Mouse (Mus musculus) v-Abl transformed pro-B cells (cell line): ENCODE measurements around the gene Etd.
"Not testable (repeated sequence)": the region's sequence is repeated elsewhere in the genome, so short reads cannot be mapped to it uniquely, and the experiment has no call there.

Source experiments
- in situ Hi-C, 2 experiments: fragments of 400-800 bp; cut with MboI; formaldehyde crosslinking; loops; one replicate each; pipeline ENCODE4 v1.15.1; 2025; ENCODE audit not compliant: unreplicated experiment in 2 of 2

Gene Etd

DNA sequence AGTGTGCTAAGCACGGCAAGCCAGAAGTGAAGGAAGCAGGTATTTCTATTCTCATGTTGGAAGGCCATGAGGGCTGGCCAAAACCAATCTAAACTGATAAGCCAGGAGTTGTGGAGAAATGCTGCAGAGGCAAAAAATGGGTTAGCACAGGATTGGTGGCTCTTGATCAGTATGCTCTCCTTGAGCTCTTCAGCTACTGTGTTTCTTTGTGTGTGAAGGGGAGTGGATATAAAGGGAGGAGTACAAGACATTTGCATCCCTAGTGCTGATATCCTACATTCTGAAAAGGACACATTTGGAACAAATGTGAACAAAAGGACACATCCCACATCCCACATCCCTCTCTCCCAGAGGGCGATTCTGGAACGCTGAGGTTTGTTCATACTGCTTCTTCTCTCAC, at the start of gene Etd:
Etd (plus strand) TSS at position 301 of the 400 bp plus-strand sequence.
- in situ Hi-C loops, result no loop called here

DNA sequence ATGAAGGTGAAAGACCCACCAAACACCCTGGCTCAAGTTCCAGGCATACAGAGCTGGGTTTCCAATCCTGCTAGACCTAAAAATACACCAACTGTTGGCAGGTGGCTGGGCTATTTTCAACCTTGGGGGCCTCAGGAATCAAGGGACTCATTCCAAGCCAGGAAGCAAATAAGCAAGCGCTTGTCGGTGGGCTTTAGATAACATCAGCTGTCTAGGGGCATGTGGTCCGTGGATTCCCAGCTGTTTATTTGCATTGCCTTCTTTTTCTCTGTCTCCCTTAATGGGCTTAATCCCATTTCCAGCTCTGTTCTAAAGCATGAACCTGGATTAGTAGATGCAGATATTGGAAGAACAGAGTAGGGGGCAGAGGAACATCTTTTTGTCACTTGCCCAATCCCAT, 48.4 kb upstream of the Etd start:
- in situ Hi-C loops, result no loop called here

DNA sequence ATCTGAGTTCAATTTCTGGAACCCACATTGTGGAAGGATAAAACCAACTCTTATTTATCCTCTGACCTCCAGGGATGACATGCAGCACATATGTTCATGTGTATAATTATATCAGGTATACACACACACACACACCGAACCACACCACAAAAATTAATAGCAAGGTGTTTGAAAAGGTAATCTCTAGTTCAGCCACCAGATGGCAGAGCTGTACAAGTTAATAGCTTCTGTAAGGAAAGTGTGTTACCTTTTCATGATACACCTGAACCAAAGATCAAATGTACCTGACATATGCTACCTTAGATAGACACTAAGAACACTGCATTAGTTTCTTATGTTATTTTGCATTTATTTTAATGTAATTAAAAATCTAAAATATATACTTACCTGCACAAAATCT, 1.8 kb upstream of the Etd start:
- in situ Hi-C loops, result no loop called here

DNA sequence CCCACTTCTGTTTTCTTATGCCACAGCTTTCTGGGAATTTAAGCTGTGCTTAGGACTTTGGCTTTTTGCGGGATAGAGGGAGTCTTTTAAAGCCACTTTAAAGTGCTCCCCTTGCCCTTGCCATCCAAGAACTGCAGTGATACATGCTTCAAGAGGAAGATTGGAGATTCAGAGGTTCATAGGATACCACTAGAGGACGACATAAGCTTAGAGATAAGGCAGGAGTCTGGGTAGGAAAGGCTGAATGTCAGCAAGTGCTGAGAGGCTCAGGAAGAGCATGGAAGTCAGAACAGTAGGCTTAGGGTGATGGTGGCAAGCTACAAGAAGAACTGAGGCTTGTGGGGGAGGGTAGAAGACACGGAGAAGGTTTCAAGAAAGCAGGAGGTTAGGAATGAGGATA, 24.9 kb downstream of the Etd start:
- in situ Hi-C loops, result no loop called here

DNA sequence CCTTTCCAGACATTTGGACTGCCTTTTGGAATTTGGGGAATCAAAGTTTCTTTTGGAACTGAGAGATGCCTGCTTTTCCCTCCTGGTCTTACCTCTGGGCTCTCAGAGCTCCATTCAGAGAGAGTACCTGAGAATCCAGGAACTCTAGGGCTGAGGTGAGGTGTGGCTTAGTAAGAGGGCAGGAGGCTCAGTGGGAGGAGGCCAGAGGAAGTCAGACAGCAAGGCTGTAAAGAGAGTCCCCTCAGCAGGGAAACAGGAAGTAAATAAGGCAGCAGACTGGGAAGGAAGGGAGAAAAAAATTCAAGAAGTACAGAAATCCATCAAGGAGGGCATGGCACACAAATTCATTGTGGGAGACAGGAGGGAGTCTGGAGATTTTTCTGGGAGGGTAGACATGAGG, 29.5 kb downstream of the Etd start:
- in situ Hi-C loops, result not testable (repeated sequence)
